Mouse (Mus musculus): ENCODE measurements around the gene Nf1. TPM values are rescaled to one million over a fixed set of nuclear protein-coding genes. Genes with fewer than 3 reads are reported as not detected.

Nf1 gene
- polyA plus RNA-seq, 1 experiment from 2014 or later, result 8.2 TPM

DNA sequence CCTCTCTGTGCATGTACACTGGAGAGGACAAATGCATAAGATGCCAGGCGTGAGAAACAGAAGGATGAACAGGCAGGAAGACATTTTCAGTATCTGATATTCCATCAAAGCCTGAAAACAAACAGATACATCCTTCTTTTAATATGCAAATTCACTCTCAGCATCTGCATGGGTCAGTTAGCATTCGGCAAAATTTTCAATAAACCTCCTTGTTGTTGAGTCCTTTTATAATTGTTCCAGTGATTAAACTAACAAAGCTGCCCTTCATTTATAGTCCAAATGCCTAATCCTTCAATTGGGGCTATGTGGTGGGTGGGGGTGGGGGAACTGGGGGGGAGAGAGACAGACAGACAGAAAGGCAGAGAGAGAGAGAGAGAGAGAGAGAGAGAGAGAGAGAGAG is 163.4 kb downstream of the Nf1 start:
- DNase-seq (ENCODE audit: low spot score) (no peak), ATAC-seq (replicated peaks; ENCODE audit: low FRiP score, low read depth) (no peak)
- no peak overlapping the region for H3K4me3 ChIP-seq (replicated peaks; ENCODE audit: low read depth, low read length)
- H3K4me2 ChIP-seq (ENCODE audit: low read length), result no peak overlapping the region
- H3K4me1 ChIP-seq (replicated peaks; ENCODE audit: insufficient read depth, low read length), result no peaks in the 10 kb centered on the region
- 0 out of 2 replicates have a peak, but pooled peaks cover 3% of the 10 kb centered on the region for H3K36me3 ChIP-seq (ENCODE audit: insufficient read depth, low read length)
- 77% methylated on average over 2 of the region's 2 CpGs for WGBS
- no peaks in the 10 kb centered on the region for H3K27me3 ChIP-seq (ENCODE audit: insufficient read depth, low read length)
- H3K9ac ChIP-seq (ENCODE audit: low read depth, low read length), result no peak overlapping the region
- H3K9me3 ChIP-seq (replicated peaks; ENCODE audit: low read length), result no peaks in the 10 kb centered on the region
- no peak overlapping the region for H3K27ac ChIP-seq
- no peak for TF ChIP-seq CTCF (IDR thresholded peaks at IDR 0.05; ENCODE audit: low read depth)

DNA sequence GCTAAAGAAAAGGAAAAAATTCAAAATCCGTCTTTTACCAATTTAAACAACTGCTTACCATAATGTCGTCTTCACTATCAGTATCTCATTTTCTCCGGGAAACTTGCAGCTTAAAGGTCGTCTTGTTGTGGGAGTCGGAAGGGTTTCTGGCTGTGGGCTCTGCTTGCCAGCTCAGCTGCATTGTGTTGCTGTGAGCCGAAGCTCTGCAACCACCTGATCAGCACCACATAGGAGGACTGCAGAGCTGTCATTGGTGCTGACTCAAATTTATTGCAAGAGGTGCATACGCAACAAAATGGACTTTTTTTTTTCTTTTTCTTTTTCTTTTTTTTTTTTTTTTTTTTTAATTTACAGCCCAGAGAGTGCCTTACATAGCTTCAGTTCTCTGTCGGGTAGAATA is 164.4 kb downstream of the Nf1 start, which contains the start of gene Omg:
Omg (minus strand) TSS at position 240 of the 400 bp plus-strand sequence.
- no peak within 1 kb of the TSS for H3K4me3 ChIP-seq (replicated peaks; ENCODE audit: low read depth, low read length)
- H3K9ac ChIP-seq (ENCODE audit: low read depth, low read length), result no peak within 1 kb of the TSS
- H3K9me3 ChIP-seq (replicated peaks; ENCODE audit: low read length), result no peaks in the 10 kb centered on the region
- TF ChIP-seq CTCF (IDR thresholded peaks at IDR 0.05; ENCODE audit: low read depth), result no peak
- no peaks in the 10 kb centered on the region for H3K27me3 ChIP-seq (ENCODE audit: insufficient read depth, low read length)
- 0 out of 2 replicates have a peak, but pooled peaks cover 3% of the 10 kb centered on the region for H3K36me3 ChIP-seq (ENCODE audit: insufficient read depth, low read length)
- no peak within 1 kb of the TSS for H3K4me2 ChIP-seq (ENCODE audit: low read length)
- H3K4me1 ChIP-seq (replicated peaks; ENCODE audit: insufficient read depth, low read length), result no peaks in the 10 kb centered on the region
- DNase-seq (ENCODE audit: low spot score) (no peak), ATAC-seq (replicated peaks; ENCODE audit: low FRiP score, low read depth) (no peak)
- 45% methylated on average over 8 of the region's 8 CpGs for WGBS
- H3K27ac ChIP-seq, result no peak within 1 kb of the TSS

DNA sequence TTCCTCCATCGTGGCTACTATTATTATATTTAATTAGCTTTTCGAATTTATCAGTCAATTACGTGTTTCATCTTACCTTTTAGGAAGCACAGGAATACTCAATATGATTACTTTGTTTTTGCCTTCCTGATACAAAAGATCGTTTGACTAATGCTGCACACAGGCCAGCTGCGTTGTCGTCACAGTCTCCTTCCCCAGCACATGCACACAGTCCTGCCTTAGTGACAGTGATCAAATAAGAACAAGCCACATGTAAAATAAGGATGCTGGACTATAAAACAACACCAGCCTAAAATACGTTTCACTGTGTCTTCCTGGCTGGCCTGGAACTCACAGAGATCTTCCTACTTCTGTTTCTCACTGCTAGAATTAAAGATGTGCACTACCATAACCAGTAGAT is 165.0 kb downstream of the Nf1 start:
- no peak overlapping the region for H3K4me2 ChIP-seq (ENCODE audit: low read length)
- no peaks in the 10 kb centered on the region for H3K9me3 ChIP-seq (replicated peaks; ENCODE audit: low read length)
- H3K27me3 ChIP-seq (ENCODE audit: insufficient read depth, low read length), result no peaks in the 10 kb centered on the region
- H3K4me1 ChIP-seq (replicated peaks; ENCODE audit: insufficient read depth, low read length), result no peaks in the 10 kb centered on the region
- 88% methylated on average over 7 of the region's 7 CpGs for WGBS
- H3K4me3 ChIP-seq (replicated peaks; ENCODE audit: low read depth, low read length), result no peak overlapping the region
- no peak for TF ChIP-seq CTCF (IDR thresholded peaks at IDR 0.05; ENCODE audit: low read depth)
- no peak for ATAC-seq (replicated peaks; ENCODE audit: low FRiP score, low read depth)
- H3K27ac ChIP-seq, result no peak overlapping the region
- H3K9ac ChIP-seq (ENCODE audit: low read depth, low read length), result no peak overlapping the region
- H3K36me3 ChIP-seq (ENCODE audit: insufficient read depth, low read length), result 0 out of 2 replicates have a peak, but pooled peaks cover 3% of the 10 kb centered on the region
- DNase-seq (ENCODE audit: low spot score), result no peak

DNA sequence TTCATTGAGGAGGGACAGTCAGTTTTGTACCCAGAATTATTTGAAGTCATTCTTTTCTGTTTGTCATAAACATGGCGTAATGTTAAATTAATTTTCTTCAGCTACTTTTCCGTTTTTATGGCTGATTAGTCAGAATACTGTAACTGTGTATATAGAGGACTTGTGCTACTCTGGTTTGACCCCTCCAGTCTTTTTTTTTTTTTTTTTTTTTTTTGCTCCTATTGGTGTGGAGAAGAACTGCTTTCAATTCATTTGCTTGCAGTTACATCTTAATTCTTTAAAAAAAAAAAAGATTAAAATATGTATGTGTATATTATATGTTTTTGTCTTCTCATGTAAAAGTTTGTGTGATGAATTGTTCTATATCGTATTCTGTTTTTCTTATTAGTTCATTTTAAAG is 172.5 kb downstream of the Nf1 start:
- 92% methylated on average over 3 of the region's 3 CpGs for WGBS
- Histone ChIP-seq H3K9me3 (replicated peaks; ENCODE audit: low read length) (no peaks in the 10 kb centered on the region), H3K4me1 (replicated peaks; ENCODE audit: insufficient read depth, low read length) (no peaks in the 10 kb centered on the region), H3K27me3 (ENCODE audit: insufficient read depth, low read length) (no peaks in the 10 kb centered on the region), H3K4me3 (replicated peaks; ENCODE audit: low read depth, low read length) (no peak overlapping the region), H3K4me2 (ENCODE audit: low read length) (no peak overlapping the region), H3K9ac (ENCODE audit: low read depth, low read length) (no peak overlapping the region), H3K27ac (no peak overlapping the region), H3K36me3 (ENCODE audit: insufficient read depth, low read length) (no peaks in the 10 kb centered on the region)
- no peak for TF ChIP-seq CTCF (IDR thresholded peaks at IDR 0.05; ENCODE audit: low read depth)
- ATAC-seq (replicated peaks; ENCODE audit: low FRiP score, low read depth) (no peak), DNase-seq (ENCODE audit: low spot score) (no peak)

DNA sequence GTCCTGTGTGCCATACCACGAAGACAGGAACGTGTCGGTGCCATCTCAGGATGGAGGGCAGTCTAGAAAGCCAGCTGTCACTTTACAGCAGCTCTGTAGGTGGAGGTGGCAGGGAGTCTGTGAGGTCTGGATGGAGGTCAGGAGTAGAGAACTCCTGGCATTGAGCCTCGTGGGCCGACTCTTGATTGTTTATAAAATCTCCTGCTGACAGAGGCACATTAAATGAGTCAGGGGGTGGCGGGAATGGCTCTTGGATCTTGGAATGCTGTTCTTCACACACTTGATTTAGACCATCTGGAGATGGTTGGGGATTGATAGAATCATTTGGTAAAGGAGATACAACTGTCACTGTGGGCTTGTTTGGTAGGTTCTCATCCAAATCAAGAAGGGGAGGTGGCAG is 175.8 kb downstream of the Nf1 start:
- ATAC-seq (replicated peaks; ENCODE audit: low FRiP score, low read depth) (no peak), DNase-seq (ENCODE audit: low spot score) (no peak)
- H3K36me3 ChIP-seq (ENCODE audit: insufficient read depth, low read length), result no peaks in the 10 kb centered on the region
- H3K4me2 ChIP-seq (ENCODE audit: low read length), result no peak overlapping the region
- no peak overlapping the region for H3K27ac ChIP-seq
- H3K27me3 ChIP-seq (ENCODE audit: insufficient read depth, low read length), result no peaks in the 10 kb centered on the region
- no peaks in the 10 kb centered on the region for H3K4me1 ChIP-seq (replicated peaks; ENCODE audit: insufficient read depth, low read length)
- no peak for TF ChIP-seq CTCF (IDR thresholded peaks at IDR 0.05; ENCODE audit: low read depth)
- WGBS, result 59% methylated on average over 6 of the region's 6 CpGs
- no peak overlapping the region for H3K4me3 ChIP-seq (replicated peaks; ENCODE audit: low read depth, low read length)
- no peak overlapping the region for H3K9ac ChIP-seq (ENCODE audit: low read depth, low read length)
- H3K9me3 ChIP-seq (replicated peaks; ENCODE audit: low read length), result no peaks in the 10 kb centered on the region

DNA sequence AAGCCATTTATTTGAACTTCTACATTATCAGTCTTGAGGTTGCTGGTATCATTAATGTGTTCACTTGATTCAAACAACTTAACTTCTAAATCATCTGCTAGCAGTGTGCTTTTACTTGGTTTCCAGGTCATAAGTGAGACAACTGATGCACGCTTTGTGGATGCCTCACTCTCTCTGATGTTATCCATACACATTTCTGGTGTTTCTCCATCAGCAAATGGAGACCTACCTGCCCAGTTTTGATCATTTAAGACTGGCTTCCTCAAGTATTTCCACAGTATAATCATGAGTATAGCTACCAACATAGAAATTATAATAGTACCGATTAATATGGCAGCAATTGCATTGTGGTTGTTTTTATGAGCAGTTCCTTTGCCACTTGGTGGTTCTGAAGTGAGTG is 176.3 kb downstream of the Nf1 start:
- DNase-seq (ENCODE audit: low spot score), result no peak
- 96% methylated on average over 2 of the region's 2 CpGs for WGBS
- Histone ChIP-seq H3K27me3 (ENCODE audit: insufficient read depth, low read length) (no peaks in the 10 kb centered on the region), H3K9ac (ENCODE audit: low read depth, low read length) (no peak overlapping the region), H3K36me3 (ENCODE audit: insufficient read depth, low read length) (no peaks in the 10 kb centered on the region), H3K4me3 (replicated peaks; ENCODE audit: low read depth, low read length) (no peak overlapping the region), H3K4me2 (ENCODE audit: low read length) (no peak overlapping the region), H3K27ac (no peak overlapping the region), H3K4me1 (replicated peaks; ENCODE audit: insufficient read depth, low read length) (no peaks in the 10 kb centered on the region), H3K9me3 (replicated peaks; ENCODE audit: low read length) (no peaks in the 10 kb centered on the region)
- TF ChIP-seq CTCF (IDR thresholded peaks at IDR 0.05; ENCODE audit: low read depth), result no peak
- ATAC-seq (replicated peaks; ENCODE audit: low FRiP score, low read depth), result no peak

DNA sequence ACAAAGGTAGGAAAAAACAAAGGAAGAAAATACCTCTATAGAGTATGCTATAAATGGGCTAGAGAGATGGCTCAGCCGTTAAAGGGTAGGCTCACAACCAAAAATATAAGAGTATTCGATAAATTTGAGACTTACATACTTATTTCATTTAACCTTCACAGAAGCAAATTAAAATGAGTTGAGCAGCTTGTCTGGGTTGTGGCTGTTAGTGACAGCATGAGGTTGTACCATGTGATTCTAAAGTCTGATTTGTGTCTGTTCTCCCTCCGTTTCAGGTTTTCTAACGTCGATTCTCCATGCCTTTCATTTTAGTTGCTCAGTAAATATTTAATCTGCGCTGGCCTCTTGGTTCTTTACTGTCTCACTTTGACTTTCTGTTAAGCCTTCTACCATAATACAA is 179.8 kb downstream of the Nf1 start:
- DNase-seq (ENCODE audit: low spot score) (no peak), ATAC-seq (replicated peaks; ENCODE audit: low FRiP score, low read depth) (no peak)
- H3K27ac ChIP-seq, result no peak overlapping the region
- H3K4me1 ChIP-seq (replicated peaks; ENCODE audit: insufficient read depth, low read length), result no peaks in the 10 kb centered on the region
- H3K4me3 ChIP-seq (replicated peaks; ENCODE audit: low read depth, low read length), result no peak overlapping the region
- 86% methylated on average over 6 of the region's 6 CpGs for WGBS
- no peaks in the 10 kb centered on the region for H3K27me3 ChIP-seq (ENCODE audit: insufficient read depth, low read length)
- H3K36me3 ChIP-seq (ENCODE audit: insufficient read depth, low read length), result no peaks in the 10 kb centered on the region
- TF ChIP-seq CTCF (IDR thresholded peaks at IDR 0.05; ENCODE audit: low read depth), result no peak
- H3K9ac ChIP-seq (ENCODE audit: low read depth, low read length), result no peak overlapping the region
- no peak overlapping the region for H3K4me2 ChIP-seq (ENCODE audit: low read length)
- H3K9me3 ChIP-seq (replicated peaks; ENCODE audit: low read length), result no peaks in the 10 kb centered on the region

Data from kidney, postnatal 0 days (tissue).